Mouse (Mus musculus): ENCODE data around the gene Gdnf.

GRCm38 (mm10) chr15:7875879-7876278, 65.2 kb downstream of the Gdnf start:
- no peak for TF ChIP-seq EP300 (IDR thresholded peaks at IDR 0.05; ENCODE audit: low read depth)
- TF ChIP-seq CTCF (IDR thresholded peaks at IDR 0.05; ENCODE audit: low read depth): no peak
